Mouse (Mus musculus) gastrocnemius, adult 2 months (tissue): Measurements from ENCODE around the gene 1810009A15Rik. TPM values are rescaled to one million over a fixed set of nuclear protein-coding genes. Genes with fewer than 3 reads are reported as not detected.
"Not testable (repeated sequence)": the region's sequence is repeated elsewhere in the genome, so short reads cannot be mapped to it uniquely, and the experiment has no call there.

Experiments
- DNase-seq: peaks from one replicate; pipeline ENCODE4 v3.0.0; 2022
- H3K27ac ChIP-seq: fragments of 200-600 bp; 2 replicates; pipeline ENCODE4 v1.8.1; 2022; ENCODE audit warnings: mild to moderate bottlenecking
- H3K4me3 ChIP-seq: fragments of 200-600 bp; 2 replicates; pipeline ENCODE4 v1.8.1; 2022; ENCODE audit warnings: mild to moderate bottlenecking, moderate library complexity
- CTCF ChIP-seq: fragments of 200-600 bp; IDR thresholded peaks from 2 replicates; pipeline ENCODE4 v1.8.1; 2022; ENCODE audit warnings: antibody characterized with exemption, mild to moderate bottlenecking, moderate library complexity
- intact Hi-C: fragments of 180-260 bp; cut with DNase I; formaldehyde crosslinking; loops from one replicate; pipeline ENCODE4 v1.15.1; 2025
- total RNA-seq, 2 experiments: library from RNA; stranded (reverse); gene quantifications; 2 replicates each; pipeline ENCODE4 v1.2.3; 2021

1810009A15Rik gene
- total RNA-seq, 2 experiments from 2014 or later: 11.8 to 13.5 TPM

- Histone ChIP-seq H3K4me3 (no peak overlapping the region), H3K27ac (no peak overlapping the region)
- no peak for DNase-seq
- intact Hi-C loops: no loop called here
- no peak for TF ChIP-seq CTCF
Measured at GRCm38 (mm10) chr19:8886916-8887584, 1.6 kb upstream of the 1810009A15Rik start.

- no peak for DNase-seq
- Histone ChIP-seq H3K27ac (peak overlapping the region; percentile 90), H3K4me3 (peak overlapping the region; percentile 82)
- intact Hi-C loops: no loop called here
- no peak for TF ChIP-seq CTCF
Measured at GRCm38 (mm10) chr19:8887585-8888463, 829 bp upstream of the 1810009A15Rik start.

GRCm38 (mm10) chr19:8892829-8893766 lies 4.4 kb downstream of the 1810009A15Rik start, which contains the start of gene Ints5:
Gene Ints5 (plus strand): TSS chr19:8893005.
- H3K4me3 ChIP-seq: peak within 1 kb of the TSS; percentile 83

GRCm38 (mm10) chr19:8895397-8895960 lies 6.8 kb downstream of the 1810009A15Rik start:
- intact Hi-C loops: no loop called here
- no peak for TF ChIP-seq CTCF
- no peak overlapping the region for H3K27ac ChIP-seq
- H3K4me3 ChIP-seq: no peak overlapping the region
- no peak for DNase-seq

More at GRCm38 (mm10) chr19:8892829-8893766, 4.4 kb downstream of the 1810009A15Rik start, which contains the start of gene Ints5:
- intact Hi-C loops: loop anchor here (5.0 kb wide), 1 partner anchor 34 kb away; the partner anchor contains the start of genes Eml3 and Rom1
- TF ChIP-seq CTCF: no peak
- peak within 1 kb of the TSS; percentile 94 for H3K27ac ChIP-seq
- peak; percentile 90 for DNase-seq

- intact Hi-C loops, H3K4me3 ChIP-seq, H3K27ac ChIP-seq, DNase-seq: not testable (repeated sequence)
Measured at GRCm38 (mm10) chr19:8896231-8896630, 7.6 kb downstream of the 1810009A15Rik start.

GRCm38 (mm10) chr19:8897211-8897864 lies 8.7 kb downstream of the 1810009A15Rik start:
- DNase-seq: peak; percentile 63
- intact Hi-C loops: not testable (repeated sequence)
- Histone ChIP-seq H3K4me3 (peak overlapping the region; percentile 91), H3K27ac (peak overlapping the region; percentile 96)

GRCm38 (mm10) chr19:8897865-8898495 lies 9.3 kb downstream of the 1810009A15Rik start, which contains the start of gene Ganab:
Gene Ganab (plus strand): TSS chr19:8898071.
- intact Hi-C loops: loop anchor here (2.0 kb wide), 2 partner anchors 21 to 27 kb away; partner anchors contain the start of gene Ubxn1
- Histone ChIP-seq H3K27ac (peak within 1 kb of the TSS; percentile 96), H3K4me3 (peak within 1 kb of the TSS; percentile 91)
- TF ChIP-seq CTCF: peak; percentile 33; the same call in 1 of the 2 replicates
- peak; percentile 97 for DNase-seq

- DNase-seq: no peak
- Histone ChIP-seq H3K27ac (peak overlapping the region; percentile 96), H3K4me3 (peak overlapping the region; percentile 91)
- intact Hi-C loops: loop anchor here (2.0 kb wide), 2 partner anchors 20 to 28 kb away; partner anchors contain the start of gene Ubxn1
- TF ChIP-seq CTCF: no peak
Measured at GRCm38 (mm10) chr19:8898576-8898975, 9.9 kb downstream of the 1810009A15Rik start.

GRCm38 (mm10) chr19:8899079-8899478 lies 10.4 kb downstream of the 1810009A15Rik start:
- H3K4me3 ChIP-seq: peak overlapping the region; percentile 91
- no peak for TF ChIP-seq CTCF
- intact Hi-C loops: loop anchor here (2.0 kb wide), 2 partner anchors 20 to 28 kb away; partner anchors contain the start of gene Ubxn1
- DNase-seq: no peak
- peak overlapping the region; percentile 96; the same call in 1 of the 2 replicates for H3K27ac ChIP-seq

- DNase-seq: no peak
- no peak for TF ChIP-seq CTCF
- Histone ChIP-seq H3K27ac (no peak overlapping the region), H3K4me3 (no peak overlapping the region)
- intact Hi-C loops: no loop called here
Measured at GRCm38 (mm10) chr19:8903412-8903811, 14.8 kb downstream of the 1810009A15Rik start.
